Mouse (Mus musculus) 416B (cell line): ENCODE measurements around the gene Rras2.
A peak's percentile ranks its signal among the peaks of the same experiment; 100 is the strongest.

Experiments used
- DNase-seq: peaks from one replicate; pipeline ENCODE4 v3.0.0; 2011; ENCODE audit warnings: low read depth

Rras2 gene

GRCm38 (mm10) chr7:114071395-114071794, 46.2 kb downstream of the Rras2 start:
- no peak for DNase-seq

DNA sequence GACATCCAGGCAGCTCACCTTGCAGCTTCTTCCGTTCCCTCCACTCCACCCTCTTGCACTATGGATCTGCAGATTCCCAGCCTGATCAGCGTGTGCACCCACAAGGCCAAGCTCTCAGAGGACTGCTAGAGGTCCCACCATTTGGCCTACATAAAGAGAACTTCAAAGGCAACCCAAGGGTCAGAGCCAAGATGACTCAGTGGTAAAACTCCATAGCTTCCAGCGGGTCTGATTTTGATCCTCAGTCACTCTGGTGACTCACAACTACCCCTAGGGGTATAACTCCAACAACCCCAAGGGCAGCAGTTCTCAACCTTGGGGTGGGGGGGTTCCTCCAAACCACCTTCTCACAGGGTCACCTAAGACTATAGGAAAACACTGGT, 47.1 kb downstream of the Rras2 start:
- no peak for DNase-seq

GRCm38 (mm10) chr7:114069726-114070457, 47.7 kb downstream of the Rras2 start:
- DNase-seq = no peak

DNA sequence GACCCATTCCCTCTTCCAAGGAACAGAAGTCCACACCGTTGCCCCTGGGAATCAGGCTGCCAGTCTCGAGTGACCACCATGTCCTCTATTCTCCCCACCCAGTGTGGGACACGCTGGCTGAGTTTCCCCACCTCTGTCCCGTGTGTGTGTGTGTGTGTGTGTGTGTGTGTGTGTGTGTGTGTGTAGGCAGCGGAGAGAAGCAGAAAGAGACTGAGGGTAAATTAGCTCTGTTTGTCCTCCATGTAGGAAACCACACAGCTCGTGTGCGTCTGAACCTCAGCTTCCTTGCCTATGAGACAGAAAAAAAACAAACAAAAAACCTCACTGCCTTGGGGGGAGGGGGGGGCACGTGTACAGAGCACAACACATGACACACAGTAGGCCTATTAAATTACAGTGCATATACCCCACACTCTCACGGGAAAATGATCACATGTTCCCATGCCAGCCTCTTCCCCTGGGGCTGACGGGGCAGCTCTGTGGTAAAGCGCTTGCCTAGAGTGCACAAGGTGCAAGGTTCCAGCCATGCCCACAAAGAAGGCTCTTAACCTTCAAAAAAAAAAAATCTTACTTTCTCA, 48.5 kb downstream of the Rras2 start:
- peak; percentile 10 for DNase-seq

- peak; percentile 67 for DNase-seq
These were observed 50.9 kb downstream of the Rras2 start for GRCm38 (mm10) chr7:114066529-114067178.

- no peak for DNase-seq
These were observed 52.0 kb downstream of the Rras2 start for GRCm38 (mm10) chr7:114065407-114066185.

DNA sequence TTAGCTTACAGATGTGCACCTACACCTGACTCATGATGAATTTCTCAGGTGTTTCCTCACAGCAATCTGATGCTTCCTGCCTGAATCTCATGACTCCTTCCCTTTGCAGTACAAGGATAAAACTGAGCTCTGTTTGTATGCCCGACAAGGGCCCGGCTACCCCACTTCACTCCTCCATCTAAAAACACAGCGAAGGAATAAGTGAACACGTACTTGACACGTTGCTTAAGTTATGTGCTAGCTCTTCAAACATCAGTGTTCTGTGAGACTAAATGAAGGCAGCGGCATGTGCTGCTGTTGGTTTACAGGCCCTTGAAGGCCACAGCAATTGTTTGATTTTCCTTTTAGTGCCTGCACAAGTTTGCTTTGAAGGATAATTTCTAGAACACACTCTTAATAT, 53.6 kb downstream of the Rras2 start:
- DNase-seq = no peak

- DNase-seq = no peak
These were observed 54.0 kb downstream of the Rras2 start for GRCm38 (mm10) chr7:114063534-114063933.

- DNase-seq = no peak
These were observed 55.1 kb downstream of the Rras2 start for GRCm38 (mm10) chr7:114062451-114062850.

DNA sequence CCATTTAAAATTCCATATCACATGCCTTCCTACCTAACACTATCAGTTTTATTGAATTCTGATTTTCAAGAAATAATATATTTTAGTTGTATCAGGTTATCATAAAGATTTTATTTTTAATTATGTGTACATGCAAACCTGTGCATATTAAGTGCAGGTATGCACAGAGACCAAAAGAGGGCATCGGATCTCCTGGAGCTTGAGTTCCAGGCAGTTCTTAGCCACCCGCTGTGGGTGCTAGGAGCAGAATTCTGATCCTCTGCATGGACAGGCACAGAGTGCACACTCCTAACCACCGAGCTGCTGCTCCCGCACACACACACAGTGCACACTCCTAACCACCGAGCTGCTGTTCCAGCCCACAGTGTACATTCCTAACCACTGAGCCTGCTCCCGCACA, 57.1 kb downstream of the Rras2 start:
- no peak for DNase-seq

DNA sequence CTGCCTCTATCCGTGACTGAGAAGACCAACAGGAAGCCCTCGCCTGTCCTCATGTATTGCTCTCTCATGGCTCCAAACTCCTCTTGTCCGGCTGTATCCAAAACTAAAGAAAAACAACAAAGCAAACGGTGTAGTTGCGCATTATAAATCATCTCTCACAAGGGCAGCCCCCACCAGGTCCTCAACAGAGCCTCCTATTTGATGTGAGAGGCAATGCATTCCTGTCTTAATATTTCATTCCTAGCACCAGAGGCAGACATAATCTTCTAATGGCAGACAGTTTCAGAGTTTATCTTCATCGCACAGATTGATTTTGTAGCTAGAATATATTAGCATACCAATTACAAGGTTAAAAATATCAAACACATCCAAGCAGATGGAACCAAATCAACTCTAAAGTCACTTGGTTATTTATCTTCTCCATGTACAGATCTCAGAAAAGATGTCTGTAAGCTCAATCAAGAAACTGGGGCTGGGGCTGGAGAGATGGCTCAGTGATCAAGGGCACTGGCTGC, 58.6 kb downstream of the Rras2 start:
- DNase-seq = no peak

GRCm38 (mm10) chr7:114058166-114058565, 59.4 kb downstream of the Rras2 start:
- DNase-seq = no peak

- no peak for DNase-seq
These were observed 63.9 kb downstream of the Rras2 start for GRCm38 (mm10) chr7:114053720-114054119.

DNA sequence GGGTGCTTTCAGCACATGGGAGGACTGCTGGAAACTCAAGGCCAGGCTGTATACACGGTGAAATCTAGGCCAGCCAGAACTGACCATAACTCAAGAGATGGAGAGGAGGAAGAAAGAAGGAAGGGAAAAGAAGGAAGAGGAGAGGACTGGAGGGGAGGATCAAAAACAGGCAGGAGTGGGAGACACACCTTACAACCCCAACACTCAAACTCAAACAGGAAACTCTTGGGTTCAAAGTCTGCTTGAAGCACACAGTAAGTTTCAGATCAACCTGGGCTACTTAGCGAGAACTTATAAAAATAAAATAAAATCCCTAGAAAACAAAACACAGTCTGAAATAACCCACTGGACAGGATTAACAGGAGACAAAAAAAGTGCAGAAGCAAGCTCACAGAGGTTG, 71.8 kb downstream of the Rras2 start:
- DNase-seq = no peak

DNA sequence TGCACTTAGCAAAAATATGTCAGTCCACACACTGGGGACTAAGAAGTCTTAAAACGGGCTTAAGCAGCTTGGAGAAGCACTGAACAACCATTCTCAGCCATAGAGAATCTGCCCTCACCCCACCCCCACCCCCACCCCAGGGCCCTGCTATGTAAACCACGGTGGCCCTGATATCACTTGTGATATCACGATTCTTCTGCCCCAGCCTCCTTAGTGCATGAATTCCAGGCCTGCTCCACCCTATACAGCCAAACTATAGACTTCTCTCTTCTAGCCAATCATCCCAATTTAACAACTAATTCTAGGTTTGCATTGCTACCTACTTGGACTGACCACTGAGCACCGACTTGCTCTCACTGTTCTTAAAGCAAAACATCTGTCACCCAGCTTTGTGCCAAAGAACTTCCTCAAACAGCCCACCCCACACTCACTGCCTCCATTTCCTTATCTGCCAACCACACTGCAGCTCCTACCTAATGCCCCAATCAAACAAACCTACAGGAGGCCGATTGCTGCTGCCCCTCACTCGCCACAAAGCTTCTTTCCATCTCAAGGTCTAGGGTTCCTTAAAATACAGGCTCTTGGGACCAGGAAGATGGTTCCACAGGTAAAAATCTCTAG, 73.5 kb downstream of the Rras2 start:
- DNase-seq = peak; percentile 56

DNA sequence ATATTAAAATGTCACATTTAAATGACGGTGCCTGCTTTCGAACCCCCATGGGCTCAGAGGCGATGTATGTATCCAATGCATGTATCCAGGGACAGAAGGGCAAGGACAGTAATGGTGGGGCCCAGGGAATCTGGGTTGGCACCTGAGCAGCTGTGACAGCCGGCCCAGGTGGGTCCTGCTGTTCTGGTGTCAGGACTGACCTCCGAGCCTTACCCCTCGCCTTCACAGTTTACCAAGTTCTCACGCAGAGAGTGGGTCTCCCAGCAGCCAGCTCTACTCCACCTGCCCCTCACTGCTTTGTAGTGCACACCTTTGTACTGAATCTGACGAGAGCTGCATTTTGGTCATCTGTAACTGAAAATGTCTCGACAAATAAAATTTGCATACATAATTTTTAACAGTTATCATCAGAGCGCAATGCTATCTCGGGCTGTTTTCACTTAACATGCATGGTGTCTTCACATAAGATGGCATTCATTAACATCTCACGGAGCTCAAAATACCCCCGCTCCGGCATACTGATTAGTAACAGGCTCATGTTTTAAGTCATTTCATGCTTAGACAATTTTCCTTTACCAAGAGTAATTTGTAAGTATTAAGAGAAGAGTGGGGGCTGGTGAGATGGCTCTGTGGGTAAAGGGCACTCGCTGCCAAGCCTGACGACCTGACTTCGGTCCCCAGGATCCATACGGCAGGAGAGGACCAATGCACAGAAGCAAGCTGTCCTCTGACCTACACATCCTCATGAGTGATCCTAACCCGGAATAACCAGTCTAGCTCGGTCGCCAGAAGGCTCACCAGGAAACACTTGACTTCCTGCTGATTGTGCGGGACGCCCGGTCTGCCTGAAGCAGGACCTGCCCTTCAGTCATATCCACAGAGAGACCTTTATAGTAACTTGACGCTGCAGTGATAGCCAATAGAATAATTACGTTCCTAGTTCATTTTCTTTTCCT, 74.3 kb downstream of the Rras2 start:
- DNase-seq = peak; percentile 53

- DNase-seq = no peak
These were observed 76.2 kb downstream of the Rras2 start for GRCm38 (mm10) chr7:114041349-114041748.

- DNase-seq = no peak
These were observed 80.3 kb downstream of the Rras2 start for GRCm38 (mm10) chr7:114037237-114037636.

DNA sequence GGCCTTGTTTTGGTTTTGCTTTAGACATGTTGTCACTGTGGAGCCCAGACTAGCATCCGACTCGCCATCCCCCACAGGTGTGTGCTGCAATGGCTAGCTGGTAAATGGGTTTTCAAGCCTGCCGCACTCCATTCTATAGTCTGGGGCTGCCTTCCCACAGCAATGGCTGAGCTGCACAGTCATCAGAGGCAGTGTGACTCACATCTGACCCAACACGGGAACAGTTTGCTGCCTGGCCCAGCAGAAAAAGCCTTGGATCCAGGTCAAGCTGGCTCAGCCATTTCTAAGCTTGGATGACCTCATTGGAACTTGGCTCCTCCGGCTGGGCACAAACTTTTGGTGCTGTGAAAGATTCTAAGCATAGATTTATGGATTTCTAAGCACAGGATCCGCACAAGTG, 88.0 kb downstream of the Rras2 start:
- DNase-seq = no peak

DNA sequence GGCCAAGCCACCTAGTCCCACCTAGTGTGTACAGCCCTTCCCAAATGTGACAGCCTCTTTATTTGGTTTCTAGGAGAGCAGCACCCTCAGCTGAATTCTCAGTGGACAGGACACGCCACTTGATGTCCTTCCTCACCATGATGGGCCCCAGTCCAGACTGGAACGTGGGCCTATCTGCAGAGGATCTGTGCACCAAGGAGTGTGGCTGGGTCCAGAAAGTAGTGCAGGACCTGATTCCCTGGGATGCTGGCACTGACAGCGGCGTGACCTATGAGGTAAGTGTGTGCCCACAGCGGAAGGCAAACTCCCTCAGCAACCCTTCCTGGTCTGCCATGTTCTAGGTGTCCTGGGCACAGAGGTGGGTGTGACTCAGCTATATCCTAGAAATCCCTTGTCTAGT, 88.8 kb downstream of the Rras2 start:
- DNase-seq = no peak

DNA sequence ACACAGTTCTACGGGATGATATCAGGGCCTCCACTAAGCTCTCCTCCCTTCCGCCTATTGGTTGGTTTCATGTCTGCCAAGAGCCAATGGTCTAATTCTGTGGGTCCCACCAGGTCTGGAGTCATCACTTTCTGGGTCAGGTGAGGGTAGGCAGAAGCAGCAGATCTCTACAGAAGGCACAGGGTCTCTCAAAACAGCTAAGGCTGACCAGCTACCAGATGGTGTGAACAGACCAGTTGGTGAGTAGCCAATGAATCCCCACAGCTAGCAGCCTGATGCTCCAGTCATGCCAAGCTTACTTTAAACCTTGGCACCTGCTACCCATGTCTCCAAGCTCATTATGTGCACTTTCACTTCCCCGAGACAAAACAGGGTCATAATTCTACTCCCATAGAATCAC, 90.2 kb downstream of the Rras2 start:
- DNase-seq = no peak
